Mouse (Mus musculus) intestine, embryonic 16.5 days (tissue): ENCODE results near the gene BC030867. TPM values are rescaled to one million over a fixed set of nuclear protein-coding genes. Genes with fewer than 3 reads are reported as not detected.

Experiments used
- ATAC-seq: fragments of 200-750 bp; cut with Nextera tagmentation; 2 replicates; pipeline ENCODE4 v1.8.0; 2017; ENCODE audit warnings: moderate TSS enrichment, moderate library complexity
- H3K27ac ChIP-seq: fragments of 300-500 bp; sonication (generic); 2 replicates; pipeline ENCODE4 v1.5.1; 2014; ENCODE audit warnings: mild to moderate bottlenecking, low read length
- H3K27me3 ChIP-seq: fragments of 300-500 bp; sonication (generic); replicated peaks from 2 replicates; pipeline ENCODE4 v1.6.1; 2014; ENCODE audit warnings: low read length, control low read depth, mixed read lengths; ENCODE audit not compliant: control insufficient read depth, insufficient read depth
- H3K36me3 ChIP-seq: fragments of 300-500 bp; sonication (generic); 2 replicates; pipeline ENCODE4 v1.6.1; 2014; ENCODE audit warnings: low read length, control low read depth; ENCODE audit not compliant: control insufficient read depth, insufficient read depth
- H3K4me1 ChIP-seq: fragments of 300-500 bp; sonication (generic); 2 replicates; pipeline ENCODE4 v1.6.1; 2014; ENCODE audit warnings: low read length, control low read depth, mixed read lengths; ENCODE audit not compliant: control insufficient read depth, insufficient read depth
- H3K4me2 ChIP-seq: fragments of 300-500 bp; sonication (generic); 2 replicates; pipeline ENCODE4 v1.6.1; 2014; ENCODE audit warnings: low read depth, low read length, control low read depth
- H3K4me3 ChIP-seq: fragments of 300-500 bp; sonication (generic); 2 replicates; pipeline ENCODE4 v1.5.1; 2014; ENCODE audit warnings: mild to moderate bottlenecking, low read length
- H3K9ac ChIP-seq: fragments of 300-500 bp; sonication (generic); 2 replicates; pipeline ENCODE4 v1.6.1; 2014; ENCODE audit warnings: low read depth, low read length
- H3K9me3 ChIP-seq: fragments of 300-500 bp; sonication (generic); 2 replicates; pipeline ENCODE4 v1.6.1; 2016; ENCODE audit warnings: low read length, control low read depth; ENCODE audit not compliant: control insufficient read depth
- whole genome bisulfite sequencing: fragments of 180-500 bp; shearing (Covaris S2); extraction: QIAGEN DNeasy Blood & Tissue Kit; methylation state at CpG from one replicate; pipeline ENCODE4 v1.1.7; 2014; 5-methylcytosine and 5-hydroxymethylcytosine counted together
- polyA plus RNA-seq: library from polyadenylated mRNA; unstranded; fragments of >200 nt; fragmentation: Nextera tagmentation; extraction: Ambion mirVana; gene quantifications from 2 replicates; pipeline ENCODE4 v1.2.1, GENCODE M21; 2015

BC030867 gene
- polyA plus RNA-seq, 1 experiment from 2014 or later: 15.9 TPM

DNA sequence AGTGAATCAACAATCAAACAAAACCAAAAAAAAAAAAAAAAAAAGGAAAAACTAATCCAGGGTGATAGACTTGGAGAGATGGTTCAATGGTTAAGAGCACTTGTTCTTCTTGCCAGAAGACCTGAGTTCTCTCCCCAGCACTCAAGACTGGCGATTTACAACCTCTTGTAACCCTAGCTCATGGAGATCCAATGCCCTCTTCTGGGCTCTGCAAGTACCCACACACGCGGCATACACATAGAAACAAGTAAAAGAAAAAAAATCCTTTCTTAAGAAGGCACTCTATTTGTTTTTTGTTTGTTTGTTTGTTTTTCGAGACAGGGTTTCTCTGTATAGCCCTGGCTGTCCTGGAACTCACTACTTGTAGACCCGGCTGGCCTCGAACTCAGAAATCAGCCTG is 35.2 kb downstream of the BC030867 start:
- WGBS: 89% methylated on average over 6 of the region's 6 CpGs
- H3K4me1 ChIP-seq: peaks cover 12% of the 10 kb centered on the region
- H3K4me3 ChIP-seq: peak overlapping the region; percentile 65
- H3K36me3 ChIP-seq: peaks cover 12% of the 10 kb centered on the region
- peak overlapping the region; percentile 45; the same call in 1 of the 2 replicates for H3K4me2 ChIP-seq
- H3K9me3 ChIP-seq: no peaks in the 10 kb centered on the region
- no peak overlapping the region for H3K27ac ChIP-seq
- no peaks in the 10 kb centered on the region for H3K27me3 ChIP-seq
- H3K9ac ChIP-seq: no peak overlapping the region
- ATAC-seq: 0 out of 2 replicates have a peak, but pooled peaks have one; percentile 15

DNA sequence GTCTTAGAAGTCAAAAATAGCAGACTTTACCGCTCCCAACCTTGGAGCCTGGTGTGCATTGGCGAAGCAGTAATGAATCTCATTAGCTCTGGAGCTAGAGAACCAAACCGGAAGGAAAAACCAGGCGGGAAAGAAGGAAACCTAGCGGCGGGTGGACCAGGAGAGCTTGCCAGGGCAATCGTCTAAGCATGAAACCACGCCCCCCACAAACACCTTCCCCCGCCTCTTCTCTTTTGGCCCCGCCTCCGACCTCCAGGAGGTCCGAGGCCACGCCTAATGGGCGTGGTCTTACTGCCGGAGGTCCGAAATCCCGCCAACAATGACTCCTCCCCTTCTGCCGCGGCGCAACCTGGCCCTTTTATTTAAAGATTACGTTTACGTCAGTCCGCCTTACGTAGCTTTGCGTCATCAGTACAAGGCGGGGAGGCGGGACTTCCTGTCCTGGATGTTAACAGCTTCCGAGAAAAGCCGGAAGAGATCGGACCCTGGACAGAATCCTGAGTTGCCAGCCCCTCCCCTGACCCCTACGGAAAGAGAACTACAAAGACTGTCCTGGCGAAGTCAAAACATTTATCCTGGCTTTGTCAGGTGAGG is 35.9 kb downstream of the BC030867 start, which contains the start of gene Tmub2:
Tmub2 (plus strand) TSS at position 431 of the 594 bp plus-strand sequence.
- peaks cover 13% of the 10 kb centered on the region for H3K36me3 ChIP-seq
- no peaks in the 10 kb centered on the region for H3K9me3 ChIP-seq
- ATAC-seq: peak; percentile 91
- H3K27ac ChIP-seq: peak within 1 kb of the TSS; percentile 85
- peak within 1 kb of the TSS; percentile 65 for H3K4me3 ChIP-seq
- under 1% methylated on average over 32 of the region's 32 CpGs for WGBS
- H3K27me3 ChIP-seq: no peaks in the 10 kb centered on the region
- peak within 1 kb of the TSS; percentile 90 for H3K9ac ChIP-seq
- peak within 1 kb of the TSS; percentile 56 for H3K4me2 ChIP-seq
- peaks cover 13% of the 10 kb centered on the region for H3K4me1 ChIP-seq

DNA sequence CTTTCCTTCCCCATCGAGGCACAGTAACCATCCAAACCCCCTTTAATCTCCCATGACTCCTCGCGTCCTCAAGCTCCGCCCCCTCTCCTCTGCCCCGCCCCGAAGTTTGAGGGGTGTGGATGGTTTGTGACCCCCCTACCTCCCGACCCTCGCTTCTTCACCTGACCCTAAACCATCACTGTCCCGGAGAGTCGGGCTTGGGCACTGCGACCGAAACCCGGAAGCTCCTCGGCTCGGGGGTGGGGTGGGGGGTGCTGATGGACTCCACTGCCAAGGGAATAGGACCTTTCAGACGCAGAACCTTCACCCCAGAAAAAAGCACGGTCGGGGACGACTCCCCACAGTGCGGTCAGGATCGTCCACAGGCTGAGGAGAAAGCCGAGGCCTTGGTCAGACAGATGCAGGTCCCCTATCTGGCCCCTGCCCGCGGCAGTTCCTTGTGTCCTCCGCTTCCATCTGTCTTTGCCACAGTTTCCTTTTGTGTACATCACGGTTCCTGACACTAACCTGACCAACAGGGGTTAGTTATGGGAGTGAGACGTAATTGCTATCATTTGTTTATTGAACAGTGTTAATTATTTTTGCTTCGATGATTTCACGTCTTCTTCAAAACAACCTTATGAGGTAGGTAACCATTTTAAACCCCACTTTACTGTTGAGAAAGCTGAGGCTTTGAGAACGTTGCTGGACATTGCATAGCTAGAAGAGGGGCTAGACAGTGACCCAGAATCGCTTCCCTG is 36.6 kb downstream of the BC030867 start:
- peak overlapping the region; percentile 90 for H3K9ac ChIP-seq
- H3K27me3 ChIP-seq: no peaks in the 10 kb centered on the region
- H3K9me3 ChIP-seq: no peaks in the 10 kb centered on the region
- peaks cover 13% of the 10 kb centered on the region for H3K4me1 ChIP-seq
- ATAC-seq: peak; percentile 65
- H3K27ac ChIP-seq: peak overlapping the region; percentile 85
- WGBS: 2% methylated on average over 31 of the region's 31 CpGs
- peak overlapping the region; percentile 56 for H3K4me2 ChIP-seq
- H3K36me3 ChIP-seq: peaks cover 13% of the 10 kb centered on the region
- H3K4me3 ChIP-seq: peak overlapping the region; percentile 65

DNA sequence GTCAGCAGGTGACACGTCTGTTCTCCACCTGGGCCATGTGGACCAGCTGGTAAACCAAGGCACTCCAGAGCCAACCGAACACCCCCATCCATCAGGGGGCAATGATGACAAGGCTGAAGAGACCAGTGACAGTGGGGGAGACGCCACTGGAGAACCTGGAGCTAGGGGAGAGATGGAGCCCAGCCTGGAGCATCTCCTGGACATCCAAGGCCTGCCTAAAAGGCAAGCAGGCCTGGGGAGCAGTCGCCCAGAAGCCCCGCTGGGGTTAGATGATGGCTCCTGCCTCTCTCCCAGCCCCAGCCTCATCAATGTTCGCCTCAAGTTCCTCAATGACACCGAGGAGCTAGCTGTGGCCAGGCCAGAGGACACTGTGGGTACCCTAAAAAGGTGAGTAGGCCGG is 38.8 kb downstream of the BC030867 start:
- H3K4me3 ChIP-seq: no peak overlapping the region
- WGBS: 85% methylated on average over 8 of the region's 8 CpGs
- H3K9ac ChIP-seq: 0 out of 2 replicates have a peak overlapping the region, but pooled peaks have one; percentile 14
- peaks cover 13% of the 10 kb centered on the region for H3K4me1 ChIP-seq
- no peak for ATAC-seq
- H3K9me3 ChIP-seq: no peaks in the 10 kb centered on the region
- no peak overlapping the region for H3K27ac ChIP-seq
- no peak overlapping the region for H3K4me2 ChIP-seq
- H3K27me3 ChIP-seq: no peaks in the 10 kb centered on the region
- peaks cover 20% of the 10 kb centered on the region for H3K36me3 ChIP-seq

DNA sequence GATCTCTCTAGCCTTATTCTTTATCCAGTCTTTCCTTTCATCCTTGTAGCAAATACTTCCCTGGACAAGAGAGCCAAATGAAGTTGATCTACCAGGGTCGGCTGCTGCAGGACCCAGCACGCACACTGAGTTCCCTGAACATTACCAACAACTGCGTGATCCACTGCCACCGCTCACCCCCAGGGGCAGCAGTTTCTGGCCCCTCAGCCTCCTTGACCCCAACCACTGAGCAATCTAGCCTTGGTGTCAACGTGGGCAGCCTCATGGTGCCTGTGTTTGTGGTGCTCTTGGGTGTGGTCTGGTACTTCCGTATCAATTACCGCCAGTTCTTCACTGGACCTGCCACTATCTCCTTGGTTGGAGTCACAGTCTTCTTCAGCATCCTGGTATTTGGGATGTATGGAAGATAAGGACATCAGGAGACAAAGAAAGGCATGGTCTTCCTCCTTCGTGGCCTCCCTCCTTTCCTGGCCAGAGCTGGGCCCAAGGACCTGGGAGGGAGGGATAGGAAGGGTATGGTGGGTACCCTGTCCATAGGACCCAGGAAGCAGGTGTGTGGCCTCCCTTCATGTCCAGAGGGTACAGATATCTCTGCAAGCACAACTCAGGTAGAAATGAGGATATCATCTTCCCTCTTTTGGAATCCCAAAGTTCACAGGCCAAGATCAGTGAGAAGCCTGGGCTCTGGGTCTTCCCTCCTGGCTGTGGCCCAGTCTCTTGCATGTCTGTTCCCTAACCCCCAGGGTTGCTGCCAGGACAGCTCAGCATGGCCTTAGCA is 39.5 kb downstream of the BC030867 start:
- Histone ChIP-seq H3K4me1 (peaks cover 13% of the 10 kb centered on the region), H3K27me3 (no peaks in the 10 kb centered on the region), H3K9ac (no peak overlapping the region), H3K4me2 (no peak overlapping the region), H3K36me3 (peaks cover 20% of the 10 kb centered on the region), H3K9me3 (no peaks in the 10 kb centered on the region), H3K4me3 (no peak overlapping the region), H3K27ac (peak overlapping the region; percentile 25; the same call in 1 of the 2 replicates)
- ATAC-seq: no peak
- WGBS: 85% methylated on average over 8 of the region's 8 CpGs

DNA sequence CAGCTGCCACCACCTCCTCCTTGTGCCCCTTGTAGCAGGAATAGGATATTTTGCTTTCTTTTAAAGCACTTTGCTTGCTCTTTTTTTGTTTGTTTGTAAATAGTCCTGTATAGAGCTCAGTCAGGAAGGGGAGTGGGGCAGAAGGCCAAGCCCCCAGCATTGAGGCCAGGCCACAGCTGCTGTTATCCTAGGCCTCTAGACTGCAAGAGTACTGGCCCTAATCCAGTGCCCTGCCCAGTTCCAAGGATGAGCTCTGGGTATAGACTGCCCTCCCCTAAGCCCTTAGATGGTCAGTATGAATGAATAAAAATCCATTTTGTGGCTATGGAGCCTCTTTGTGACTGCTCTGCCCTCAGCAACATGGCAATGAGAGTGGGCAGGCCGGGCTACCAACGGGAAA is 40.2 kb downstream of the BC030867 start:
- Histone ChIP-seq H3K27me3 (no peaks in the 10 kb centered on the region), H3K9me3 (no peaks in the 10 kb centered on the region), H3K36me3 (peaks cover 20% of the 10 kb centered on the region), H3K4me2 (no peak overlapping the region), H3K9ac (0 out of 2 replicates have a peak overlapping the region, but pooled peaks have one; percentile 9), H3K4me3 (no peak overlapping the region), H3K4me1 (peaks cover 13% of the 10 kb centered on the region), H3K27ac (peak overlapping the region; percentile 25; the same call in 1 of the 2 replicates)
- no peak for ATAC-seq
- WGBS: 63% methylated on average over 2 of the region's 2 CpGs

DNA sequence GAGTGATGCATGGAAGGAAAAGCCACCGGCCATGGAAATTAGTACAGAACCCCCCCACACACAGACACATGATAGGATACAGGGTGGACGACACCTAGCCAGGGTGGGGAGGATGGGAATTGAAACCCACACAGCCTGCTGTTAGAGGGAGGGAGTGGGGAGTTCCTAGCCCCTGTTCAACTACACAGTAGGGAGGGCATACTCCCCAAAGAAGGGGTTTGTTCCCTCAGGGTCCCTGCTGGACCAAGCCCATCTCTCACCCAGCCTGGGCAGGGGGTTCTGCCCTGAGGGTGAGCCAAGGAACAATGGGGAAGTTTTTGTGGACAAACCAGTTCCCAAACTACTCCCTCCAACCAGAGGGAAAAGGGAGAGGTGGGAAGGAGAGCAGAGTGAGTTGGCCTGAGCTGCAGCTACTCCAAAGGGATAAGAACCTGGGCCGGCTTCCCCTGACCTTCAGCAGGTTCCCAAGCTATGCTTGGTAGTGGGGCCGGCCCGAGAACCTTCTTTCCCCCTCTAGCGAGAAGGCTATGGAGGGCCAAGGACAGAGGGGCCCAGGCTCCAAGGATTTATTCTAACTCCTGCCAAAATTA is 40.9 kb downstream of the BC030867 start:
- H3K27me3 ChIP-seq: no peaks in the 10 kb centered on the region
- H3K36me3 ChIP-seq: peaks cover 20% of the 10 kb centered on the region
- H3K9ac ChIP-seq: no peak overlapping the region
- H3K9me3 ChIP-seq: no peaks in the 10 kb centered on the region
- H3K4me2 ChIP-seq: no peak overlapping the region
- no peak for ATAC-seq
- H3K4me1 ChIP-seq: peaks cover 15% of the 10 kb centered on the region
- no peak overlapping the region for H3K27ac ChIP-seq
- no peak overlapping the region for H3K4me3 ChIP-seq
- WGBS: 59% methylated on average over 6 of the region's 6 CpGs

DNA sequence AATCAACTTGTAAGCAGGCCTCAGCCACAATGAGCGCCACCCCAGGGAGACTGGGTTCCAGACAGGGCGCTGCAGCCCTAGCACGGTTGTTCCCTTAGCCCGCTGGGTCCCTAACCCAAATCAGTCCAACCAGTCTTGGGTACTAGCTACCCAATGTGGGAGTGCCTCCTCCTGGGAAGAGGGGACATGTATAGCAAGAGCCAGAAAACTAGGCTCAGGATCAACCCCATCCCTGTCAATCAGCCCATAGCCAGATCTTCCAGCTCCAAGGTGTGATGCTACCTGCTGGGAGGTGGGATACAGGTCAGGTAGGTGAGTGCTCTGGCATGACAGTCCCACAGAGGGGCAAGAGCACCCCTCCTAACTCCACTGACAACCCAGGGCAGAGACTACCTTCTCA is 41.5 kb downstream of the BC030867 start:
- H3K4me2 ChIP-seq: no peak overlapping the region
- no peak overlapping the region for H3K27ac ChIP-seq
- no peaks in the 10 kb centered on the region for H3K9me3 ChIP-seq
- no peak for ATAC-seq
- no peak overlapping the region for H3K4me3 ChIP-seq
- peaks cover 20% of the 10 kb centered on the region for H3K4me1 ChIP-seq
- 80% methylated on average over 4 of the region's 4 CpGs for WGBS
- H3K36me3 ChIP-seq: peaks cover 20% of the 10 kb centered on the region
- no peaks in the 10 kb centered on the region for H3K27me3 ChIP-seq
- H3K9ac ChIP-seq: no peak overlapping the region
